Mouse (Mus musculus): ENCODE results near the gene Henmt1. TPM values are rescaled to one million over a fixed set of nuclear protein-coding genes. Genes with fewer than 3 reads are reported as not detected.

Henmt1 gene
- polyA plus RNA-seq (2014; fragmentation: Illumina TruSeq; extraction: RNeasy Lipid Tissue Mini Kit (QIAGEN cat#74804); ENCODE audit: low read depth, low replicate concordance): 1.6 TPM

GRCm38 (mm10) chr3:108939573-108939972 is at the start of gene Henmt1:
Gene Henmt1 (plus strand): TSS chr3:108939873.

GRCm38 (mm10) chr3:108889908-108890307 is 49.8 kb upstream of the Henmt1 start, which contains the start of gene Fndc7:
Gene Fndc7 (minus strand): TSS chr3:108890008.

GRCm38 (mm10) chr3:108911548-108912413 is 27.9 kb upstream of the Henmt1 start, which contains the start of gene Prpf38b:
Gene Prpf38b (minus strand): TSS chr3:108911727.

GRCm38 (mm10) chr3:108940001-108940633 is 444 bp downstream of the Henmt1 start, which contains the start of gene Gm9857:
Gene Gm9857 (minus strand): TSS chr3:108940445.

Other genes with a start within 250 kb of the Henmt1 start
- gene Gpsm2, start 217.6 kb upstream of the Henmt1 start, polyA plus RNA-seq (2014; fragmentation: Illumina TruSeq; extraction: RNeasy Lipid Tissue Mini Kit (QIAGEN cat#74804); ENCODE audit: low read depth, low replicate concordance): 3.9 TPM
- gene Aknad1, start 200.2 kb upstream of the Henmt1 start, polyA plus RNA-seq (2014; fragmentation: Illumina TruSeq; extraction: RNeasy Lipid Tissue Mini Kit (QIAGEN cat#74804); ENCODE audit: low read depth, low replicate concordance): 0.37 TPM
- gene Stxbp3, start 99.3 kb upstream of the Henmt1 start, polyA plus RNA-seq (2014; fragmentation: Illumina TruSeq; extraction: RNeasy Lipid Tissue Mini Kit (QIAGEN cat#74804); ENCODE audit: low read depth, low replicate concordance): 47.8 TPM
- 6.6 TPM for gene Fndc7, start 49.9 kb upstream of the Henmt1 start, polyA plus RNA-seq (2014; fragmentation: Illumina TruSeq; extraction: RNeasy Lipid Tissue Mini Kit (QIAGEN cat#74804); ENCODE audit: low read depth, low replicate concordance)
- gene Prpf38b, start 28.1 kb upstream of the Henmt1 start, polyA plus RNA-seq (2014; fragmentation: Illumina TruSeq; extraction: RNeasy Lipid Tissue Mini Kit (QIAGEN cat#74804); ENCODE audit: low read depth, low replicate concordance): 117 TPM
- not detected for gene Gm9857, start 572 bp downstream of the Henmt1 start, polyA plus RNA-seq (2014; fragmentation: Illumina TruSeq; extraction: RNeasy Lipid Tissue Mini Kit (QIAGEN cat#74804); ENCODE audit: low read depth, low replicate concordance)
- gene Fam102b, start 87.7 kb downstream of the Henmt1 start, polyA plus RNA-seq (2014; fragmentation: Illumina TruSeq; extraction: RNeasy Lipid Tissue Mini Kit (QIAGEN cat#74804); ENCODE audit: low read depth, low replicate concordance): 38.6 TPM
- gene Slc25a54, start 140.6 kb downstream of the Henmt1 start, polyA plus RNA-seq (2014; fragmentation: Illumina TruSeq; extraction: RNeasy Lipid Tissue Mini Kit (QIAGEN cat#74804); ENCODE audit: low read depth, low replicate concordance): not detected
- 9.3 TPM for gene Slc25a24, start 183.3 kb downstream of the Henmt1 start, polyA plus RNA-seq (2014; fragmentation: Illumina TruSeq; extraction: RNeasy Lipid Tissue Mini Kit (QIAGEN cat#74804); ENCODE audit: low read depth, low replicate concordance)